Mouse (Mus musculus) c-Kit-positive CD71-negative TER-119-negative erythroid progenitor cells, embryonic 14.5 days (primary cell): ENCODE measurements around the gene Gm20388.
A peak's percentile ranks its signal among the peaks of the same experiment; 100 is the strongest.

Experiments used
- DNase-seq: peaks from one replicate; pipeline ENCODE4 v3.0.0-alpha.2; 2013; ENCODE audit warnings: low read depth

Gm20388 gene

DNA sequence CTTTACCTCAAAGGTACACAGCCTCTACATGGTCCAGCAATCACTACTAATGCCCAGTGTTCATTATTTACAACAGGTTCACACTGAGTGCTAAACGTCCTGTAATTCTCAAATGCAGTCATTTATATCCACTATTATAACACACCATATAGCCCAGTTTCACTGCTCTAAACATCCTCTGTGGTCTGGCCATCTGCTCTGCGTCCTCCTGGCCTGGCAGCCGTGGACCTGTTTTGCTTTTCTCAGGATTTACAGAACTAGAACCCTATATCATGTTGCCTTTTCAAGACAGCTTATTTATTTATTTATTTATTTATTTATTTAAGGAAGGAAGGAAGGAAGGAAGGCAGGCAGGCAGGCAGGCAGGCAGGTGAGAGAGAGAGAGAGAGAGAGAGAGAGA is 3017.2 kb downstream of the Gm20388 start:
- no peak for DNase-seq

DNA sequence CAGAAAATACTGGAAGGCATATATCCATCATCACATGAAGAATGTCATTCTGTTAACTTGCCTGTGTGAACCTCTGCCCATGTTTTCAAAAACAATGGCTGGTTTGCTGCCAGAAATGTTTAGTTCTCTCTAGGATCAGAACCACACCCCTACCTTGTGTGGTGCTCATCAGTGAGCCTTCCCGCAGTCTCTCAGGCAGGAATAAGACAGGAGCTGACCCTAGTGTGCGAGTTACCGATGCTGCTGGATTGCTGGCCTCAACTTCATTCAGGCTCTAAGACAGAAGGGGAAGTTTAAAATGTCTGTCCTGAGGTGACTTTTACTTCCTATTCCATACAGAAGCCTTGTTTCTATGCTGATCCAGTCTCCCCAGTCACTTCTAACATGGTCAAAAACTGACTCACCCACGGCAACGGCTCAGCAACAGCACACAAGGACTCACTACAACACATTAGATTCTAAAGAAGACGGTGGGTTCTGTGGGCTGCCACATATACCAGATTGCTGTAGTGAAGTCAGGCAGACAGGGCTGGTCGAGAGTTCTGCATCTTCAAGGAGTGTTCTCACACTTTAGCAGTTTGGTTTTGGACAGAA is 3018.1 kb downstream of the Gm20388 start:
- DNase-seq = peak; percentile 65

DNA sequence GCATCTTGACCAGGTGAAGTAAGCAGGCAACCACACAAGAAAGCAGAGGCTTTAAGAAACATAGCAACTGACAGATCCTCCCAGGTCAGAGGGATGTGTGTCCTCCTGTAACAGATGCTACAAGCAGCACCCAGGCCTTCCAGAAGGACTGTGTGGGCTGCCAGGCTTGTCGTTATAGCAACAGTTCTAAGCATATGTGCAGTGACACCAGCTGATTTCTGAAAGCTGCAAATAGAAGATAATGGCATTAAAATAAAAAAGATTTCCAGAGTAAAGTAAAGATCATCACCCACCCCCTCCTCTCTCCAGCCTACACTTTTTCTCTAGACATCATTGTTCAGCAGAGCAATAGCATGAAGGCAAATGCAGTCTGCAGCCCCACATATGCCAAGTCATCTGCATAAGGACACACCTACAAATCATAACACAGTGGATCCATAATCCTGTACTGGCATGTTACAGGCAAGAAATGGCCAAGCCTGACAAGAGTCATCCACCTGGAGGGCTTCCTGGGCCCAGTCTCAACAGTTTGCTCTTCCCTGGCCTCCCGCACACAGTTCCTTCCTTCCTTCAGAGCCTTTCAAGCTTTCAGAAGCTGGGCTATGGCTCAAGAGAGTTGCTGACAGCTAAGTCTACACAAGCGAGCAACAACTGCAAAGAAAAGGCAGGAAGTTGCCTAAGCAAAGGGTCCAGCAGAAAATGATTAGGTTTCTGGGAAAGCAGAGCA is 3021.4 kb downstream of the Gm20388 start:
- no peak for DNase-seq

DNA sequence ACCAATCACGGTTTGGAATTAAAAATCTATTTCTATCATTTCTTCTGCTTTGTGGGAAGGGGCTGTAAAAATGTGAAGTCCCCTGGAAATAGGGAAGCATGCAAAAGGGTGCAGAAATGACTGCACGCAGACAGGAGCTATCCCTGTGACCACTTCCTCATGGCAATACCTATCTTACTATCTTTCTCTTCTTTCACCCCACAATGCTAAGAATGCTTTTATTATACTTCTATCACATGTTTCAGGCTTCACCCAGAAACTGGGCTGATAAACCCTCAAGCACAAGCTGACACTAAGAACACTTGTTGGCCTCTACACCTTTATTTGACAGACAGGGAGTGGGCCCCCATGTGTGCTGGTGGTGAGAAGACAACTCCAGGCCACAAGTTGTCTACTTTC is 3021.9 kb downstream of the Gm20388 start:
- DNase-seq = no peak

- DNase-seq = peak; percentile 49
Measured at GRCm38 (mm10) chr8:122933973-122934372, 3023.3 kb downstream of the Gm20388 start.

DNA sequence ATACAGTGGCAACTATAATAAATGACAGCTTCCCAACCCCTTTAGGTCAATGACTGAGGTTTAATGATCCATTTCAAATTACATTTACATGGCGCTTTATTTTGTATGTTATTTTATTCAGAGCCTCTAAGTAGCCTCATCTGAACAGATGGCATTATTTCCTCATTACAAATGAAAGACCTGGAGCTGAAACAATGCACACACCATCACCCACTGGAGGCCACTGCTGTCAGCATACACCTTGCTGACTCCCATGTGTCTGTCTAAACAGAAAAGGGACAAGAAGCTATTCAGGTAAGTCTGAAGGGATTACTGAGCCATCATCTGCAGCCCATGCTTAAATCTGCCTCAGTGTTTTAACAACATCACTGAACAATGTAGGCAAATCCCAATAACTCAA is 3024.5 kb downstream of the Gm20388 start:
- no peak for DNase-seq

GRCm38 (mm10) chr8:122935912-122936311 is 3025.3 kb downstream of the Gm20388 start:
- DNase-seq = no peak

GRCm38 (mm10) chr8:122937545-122938053 is 3027.0 kb downstream of the Gm20388 start:
- DNase-seq = no peak

- no peak for DNase-seq
Measured at GRCm38 (mm10) chr8:122938170-122938569, 3027.5 kb downstream of the Gm20388 start.

GRCm38 (mm10) chr8:122938591-122938990 is 3027.9 kb downstream of the Gm20388 start:
- no peak for DNase-seq

GRCm38 (mm10) chr8:122942803-122943713 is 3032.4 kb downstream of the Gm20388 start:
- DNase-seq = no peak

DNA sequence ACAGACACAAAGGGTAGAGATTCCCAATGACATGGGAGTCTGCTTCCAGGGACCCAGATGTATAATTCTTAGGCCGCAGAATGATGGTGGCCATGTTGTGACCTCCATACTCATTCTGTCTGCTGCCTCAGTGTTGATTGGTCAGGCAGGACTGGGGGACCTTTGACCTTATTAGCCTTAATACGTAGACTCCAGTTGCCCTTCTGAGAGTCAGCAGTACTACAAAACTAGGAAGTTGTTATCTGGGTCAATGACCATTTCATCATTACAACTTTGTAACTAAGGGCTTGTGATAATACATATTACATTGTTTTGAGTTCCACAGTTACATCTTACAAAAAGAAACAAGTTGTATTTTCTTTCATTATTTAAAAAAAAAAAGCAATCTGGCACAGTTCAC is 3035.1 kb downstream of the Gm20388 start:
- DNase-seq = no peak

GRCm38 (mm10) chr8:122949701-122950100 is 3039.1 kb downstream of the Gm20388 start:
- DNase-seq = no peak

DNA sequence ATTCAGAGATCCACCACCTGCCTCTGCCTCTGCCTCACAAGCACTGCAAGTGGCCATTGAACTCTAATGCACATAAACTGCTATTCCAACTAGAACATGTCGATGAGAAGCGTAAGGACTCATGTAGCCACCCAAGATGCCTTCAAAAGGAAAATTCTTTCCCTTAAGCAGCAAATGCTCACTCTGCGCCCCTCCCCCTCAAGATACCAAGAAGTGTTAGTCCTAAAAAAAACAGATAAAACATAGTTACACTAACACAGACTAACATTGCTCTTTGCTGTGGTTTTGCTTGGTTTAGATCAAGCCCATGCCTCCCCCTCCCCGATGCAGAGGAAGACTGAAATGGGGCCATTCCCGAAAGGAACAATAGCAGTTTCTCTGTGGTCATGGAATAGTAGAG is 3040.8 kb downstream of the Gm20388 start:
- DNase-seq = no peak

DNA sequence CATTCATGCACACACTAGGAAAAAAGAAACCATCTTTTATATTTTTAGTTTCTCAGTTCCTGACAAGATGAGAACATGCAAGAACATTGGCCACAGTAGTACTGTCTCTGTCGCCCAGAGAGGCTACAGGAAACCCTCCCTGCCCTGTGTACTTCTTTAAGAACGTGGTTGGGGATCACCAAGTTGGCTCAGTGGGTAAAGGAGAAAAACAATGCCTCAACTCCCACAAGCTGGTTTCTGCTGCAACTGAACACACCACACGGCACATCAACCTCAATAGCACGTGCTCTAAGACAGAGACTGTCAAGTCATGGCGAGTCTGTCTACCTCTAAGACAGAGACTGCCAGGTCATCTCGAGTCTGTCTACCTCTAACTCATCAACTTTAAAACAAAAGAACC is 3042.4 kb downstream of the Gm20388 start:
- DNase-seq = no peak

GRCm38 (mm10) chr8:122954090-122954799 is 3043.6 kb downstream of the Gm20388 start:
- DNase-seq = no peak

DNA sequence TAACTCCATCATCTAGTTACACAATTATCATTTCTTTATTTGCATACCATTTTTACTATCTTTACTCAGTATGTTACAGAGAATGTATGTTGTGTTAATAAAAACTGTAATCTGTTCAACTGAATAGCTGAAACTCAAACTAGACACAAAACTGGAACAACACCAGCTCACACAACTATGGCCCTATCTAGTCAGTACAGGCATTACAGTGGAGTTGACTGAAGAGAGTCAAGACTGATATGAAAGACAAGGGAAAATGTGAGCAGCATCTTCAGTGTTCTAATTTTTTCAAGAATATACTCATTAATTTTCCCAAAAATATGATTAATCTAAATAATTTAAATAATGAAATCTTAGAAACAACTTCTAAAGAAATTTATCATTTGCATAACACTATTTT is 3044.6 kb downstream of the Gm20388 start:
- no peak for DNase-seq

- DNase-seq = no peak
Measured at GRCm38 (mm10) chr8:122955997-122956396, 3045.4 kb downstream of the Gm20388 start.

DNA sequence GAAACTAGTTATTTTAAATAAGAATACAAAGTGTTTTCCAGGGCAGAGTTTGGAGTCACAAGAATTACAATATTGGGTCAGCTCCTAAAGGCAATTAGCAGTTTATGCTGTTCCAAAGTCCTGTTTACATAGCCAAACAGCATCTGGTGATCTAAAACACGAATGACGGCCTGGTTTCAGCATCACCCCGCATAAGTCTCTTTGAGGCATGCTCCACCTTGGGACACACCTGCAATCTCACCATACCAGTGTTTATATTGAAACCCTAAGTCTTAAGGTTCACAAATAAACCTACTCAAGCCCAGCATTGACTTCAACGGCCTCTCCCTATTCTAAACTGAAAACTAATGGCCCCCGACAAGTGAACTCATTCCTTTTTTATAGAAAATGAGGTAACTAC is 3049.7 kb downstream of the Gm20388 start:
- DNase-seq = no peak

DNA sequence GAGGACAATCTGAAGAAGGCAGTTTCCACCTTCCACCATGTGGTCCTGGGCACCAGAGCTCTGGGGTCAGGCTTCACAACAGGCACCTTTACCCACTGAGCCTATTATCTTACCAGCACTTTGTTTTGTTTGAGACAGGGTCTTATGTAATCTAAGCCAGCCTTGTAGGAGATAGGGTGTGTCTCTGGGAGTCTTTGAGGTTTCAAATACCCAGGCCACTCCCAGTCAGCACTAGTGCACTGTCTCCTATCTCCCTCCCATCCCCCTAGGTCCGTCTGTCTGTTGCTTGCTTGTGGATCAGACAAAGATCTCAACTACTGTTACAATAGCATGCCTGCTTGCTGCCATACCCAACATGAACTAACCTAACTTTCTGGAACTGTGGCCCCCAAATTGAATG is 3050.3 kb downstream of the Gm20388 start:
- peak; percentile 49 for DNase-seq

- no peak for DNase-seq
Measured at GRCm38 (mm10) chr8:122961458-122961857, 3050.8 kb downstream of the Gm20388 start.

GRCm38 (mm10) chr8:122962046-122962445 is 3051.4 kb downstream of the Gm20388 start:
- DNase-seq = no peak
